Comparison of ENCODE assay signal across 11 mouse cellular contexts in genomic region chr9:44088877-44089608, GRCm38 (mm10). TPM values are rescaled to one million over a fixed set of nuclear protein-coding genes. Genes with fewer than 3 reads are reported as not detected.
DNase-seq lines count a peak whose midpoint lies in the region; ATAC-seq and TF ChIP-seq lines count a peak whose summit lies in the region.
"Had no signal": no experiment of that assay in that cellular context is flagged by ENCODE, and none has a peak within 500 bp of the region (broad histone marks: within the 10 kb centered on the region; RNA-seq: fewer than 3 reads in every experiment).

No protein-coding gene starts in this region.

- no peak overlapping the region for H3K9ac ChIP-seq in embryonic facial prominence, embryonic 15.5 days
- H3K9ac ChIP-seq in liver, embryonic 16.5 days (ENCODE audit: low read depth, low read length): no peak overlapping the region
- H3K9ac ChIP-seq: limb, embryonic 15.5 days had no signal

- H3K4me2 ChIP-seq in embryonic facial prominence, embryonic 15.5 days (replicated peaks): no peak overlapping the region
- H3K4me2 ChIP-seq in liver, embryonic 16.5 days (ENCODE audit: low read depth, low read length): peak overlapping the region; percentile 15; the same call in 1 of the 2 replicates

- 63% methylated on average over 12 of the region's 12 CpGs for WGBS in embryonic facial prominence, embryonic 15.5 days
- 59% methylated on average over 12 of the region's 12 CpGs for WGBS in embryonic facial prominence, embryonic 10.5 days
- WGBS in liver, embryonic 16.5 days (ENCODE audit: insufficient replicate concordance): 22% methylated on average over 12 of the region's 12 CpGs

- no peak for ATAC-seq in embryonic facial prominence, embryonic 15.5 days (ENCODE audit: insufficient number of reproducible peaks, low FRiP score, low TSS enrichment, low read depth)
- ATAC-seq in liver, embryonic 16.5 days (ENCODE audit: low read depth): no peak; the same call in 1 of the 2 replicates

- no peak for DNase-seq in embryonic facial prominence, embryonic 10.5 days (ENCODE audit: low spot score)
- no peak for DNase-seq in testis, postnatal 14 days (ENCODE audit: low spot score)
- peak; percentile 59 for DNase-seq in thymus, postnatal 4 days
- DNase-seq in adrenal gland, postnatal 14 days: no peak
- no peak for DNase-seq in kidney, adult 11 months
- DNase-seq: right cerebral cortex, postnatal 14 days had no signal

- H3K4me3 ChIP-seq in embryonic facial prominence, embryonic 15.5 days (replicated peaks): no peak overlapping the region
- no peak overlapping the region for H3K4me3 ChIP-seq in embryonic facial prominence, embryonic 10.5 days
- peak overlapping the region; percentile 30 for H3K4me3 ChIP-seq in testis, adult 2 months (ENCODE audit: control insufficient read depth, low read depth, low read length)
- no peak overlapping the region for H3K4me3 ChIP-seq in liver, embryonic 16.5 days (ENCODE audit: low read depth, low read length)
- H3K4me3 ChIP-seq: hindbrain, embryonic 10.5 days; limb, embryonic 15.5 days had no signal

- H3K4me1 ChIP-seq in embryonic facial prominence, embryonic 15.5 days: peaks cover 55% of the 10 kb centered on the region
- H3K4me1 ChIP-seq in embryonic facial prominence, embryonic 10.5 days: peaks cover 64% of the 10 kb centered on the region
- H3K4me1 ChIP-seq in testis, adult 2 months (ENCODE audit: control insufficient read depth, insufficient read depth, low read length): peaks cover 13% of the 10 kb centered on the region
- H3K4me1 ChIP-seq in liver, embryonic 16.5 days (ENCODE audit: control insufficient read depth, low read depth, low read length): peaks cover 17% of the 10 kb centered on the region

- 0 out of 2 replicates have a peak overlapping the region, but pooled peaks have one; percentile 28 for H3K27ac ChIP-seq in embryonic facial prominence, embryonic 15.5 days (replicated peaks)
- H3K27ac ChIP-seq in embryonic facial prominence, embryonic 10.5 days (replicated peaks): no peak overlapping the region
- H3K27ac ChIP-seq in testis, adult 2 months (ENCODE audit: control insufficient read depth, insufficient read depth, low read depth, low read length): no peak overlapping the region
- H3K27ac ChIP-seq in liver, embryonic 16.5 days (ENCODE audit: low read length): 0 out of 2 replicates have a peak overlapping the region, but pooled peaks have one; percentile 45
- H3K27ac ChIP-seq: hindbrain, embryonic 10.5 days had no signal

- H3K27me3 ChIP-seq in embryonic facial prominence, embryonic 15.5 days: peaks cover 7% of the 10 kb centered on the region; the same call in 1 of the 2 replicates
- peaks cover 50% of the 10 kb centered on the region for H3K27me3 ChIP-seq in embryonic facial prominence, embryonic 10.5 days (replicated peaks; ENCODE audit: low read depth, poor library complexity, severe bottlenecking)
- H3K27me3 ChIP-seq in testis, adult 2 months (ENCODE audit: control insufficient read depth, insufficient read depth, low read length): no peaks in the 10 kb centered on the region
- peaks cover 13% of the 10 kb centered on the region for H3K27me3 ChIP-seq in liver, embryonic 16.5 days (ENCODE audit: control insufficient read depth, insufficient read depth, low read depth, low read length)

- no peak for TF ChIP-seq POLR2A in testis, adult 2 months (IDR thresholded peaks at IDR 0.05; ENCODE audit: control insufficient read depth, low read depth, low read length)

- no peaks in the 10 kb centered on the region for H3K9me3 ChIP-seq in embryonic facial prominence, embryonic 15.5 days (replicated peaks)
- H3K9me3 ChIP-seq in embryonic facial prominence, embryonic 10.5 days: no peaks in the 10 kb centered on the region
- H3K9me3 ChIP-seq in liver, embryonic 16.5 days (replicated peaks; ENCODE audit: control insufficient read depth, low read length): no peaks in the 10 kb centered on the region
- H3K9me3 ChIP-seq: hindbrain, embryonic 10.5 days; limb, embryonic 15.5 days had no signal

- TF ChIP-seq CTCF in testis, adult 2 months (IDR thresholded peaks at IDR 0.05; ENCODE audit: control insufficient read depth, insufficient read depth, insufficient replicate concordance, low read depth, low read length): no peak

- peaks cover 22% of the 10 kb centered on the region for H3K36me3 ChIP-seq in embryonic facial prominence, embryonic 15.5 days
- peaks cover 34% of the 10 kb centered on the region for H3K36me3 ChIP-seq in embryonic facial prominence, embryonic 10.5 days (replicated peaks)
- peaks cover 2% of the 10 kb centered on the region for H3K36me3 ChIP-seq in testis, adult 2 months (ENCODE audit: control insufficient read depth, insufficient read depth, low read length)
- H3K36me3 ChIP-seq in liver, embryonic 16.5 days (ENCODE audit: control insufficient read depth, insufficient read depth): no peaks in the 10 kb centered on the region

RNA-seq across cellular contexts. Expression of gene Mfrp, which starts 12.5 kb away (rescaled TPM):
- 0.08 and 0.20 TPM in 2 replicates for polyA plus RNA-seq in embryonic facial prominence, embryonic 15.5 days (2015; fragmentation: Nextera tagmentation; extraction: Ambion mirVana)
- 0.09 and 0.12 TPM in 2 replicates for polyA plus RNA-seq in embryonic facial prominence, embryonic 10.5 days (2016; fragmentation: Nextera tagmentation; extraction: Ambion mirVana)
- polyA plus RNA-seq in testis, adult 2 months (2012; rRNA removed): 1.4 and 3.4 TPM in 2 replicates
- polyA plus RNA-seq in liver, embryonic 16.5 days (2015; fragmentation: Nextera tagmentation; extraction: Ambion mirVana): 0.04 TPM in 1 of 2 replicates, not detected in the other
- not detected in 2 replicates for total RNA-seq in adrenal gland, postnatal 14 days (2021)

RNA-seq across cellular contexts. Expression of gene C1qtnf5, which starts 18.0 kb away (rescaled TPM):
- 5.3 and 6.0 TPM in 2 replicates for polyA plus RNA-seq in embryonic facial prominence, embryonic 15.5 days (2015; fragmentation: Nextera tagmentation; extraction: Ambion mirVana)
- 0.27 and 0.75 TPM in 2 replicates for polyA plus RNA-seq in embryonic facial prominence, embryonic 10.5 days (2016; fragmentation: Nextera tagmentation; extraction: Ambion mirVana)
- polyA plus RNA-seq in testis, adult 2 months (2012; rRNA removed): 2.0 and 3.1 TPM in 2 replicates
- 0.29 and 0.52 TPM in 2 replicates for polyA plus RNA-seq in liver, embryonic 16.5 days (2015; fragmentation: Nextera tagmentation; extraction: Ambion mirVana)
- total RNA-seq in adrenal gland, postnatal 14 days (2021): 11.1 and 14.9 TPM in 2 replicates

RNA-seq across cellular contexts. Expression of gene Usp2, which starts 22.2 kb away (rescaled TPM):
- 28.2 and 29.5 TPM in 2 replicates for polyA plus RNA-seq in embryonic facial prominence, embryonic 15.5 days (2015; fragmentation: Nextera tagmentation; extraction: Ambion mirVana)
- polyA plus RNA-seq in embryonic facial prominence, embryonic 10.5 days (2016; fragmentation: Nextera tagmentation; extraction: Ambion mirVana): 10.7 and 12.0 TPM in 2 replicates
- 597 and 615 TPM in 2 replicates for polyA plus RNA-seq in testis, adult 2 months (2012; rRNA removed)
- polyA plus RNA-seq in liver, embryonic 16.5 days (2015; fragmentation: Nextera tagmentation; extraction: Ambion mirVana): 2.7 and 3.2 TPM in 2 replicates
- 49.5 and 54.9 TPM in 2 replicates for total RNA-seq in adrenal gland, postnatal 14 days (2021)

RNA-seq across cellular contexts. Expression of gene Gm49380, which starts 24.3 kb away (rescaled TPM):
- polyA plus RNA-seq in embryonic facial prominence, embryonic 15.5 days (2015; fragmentation: Nextera tagmentation; extraction: Ambion mirVana): 0.27 and 0.46 TPM in 2 replicates
- polyA plus RNA-seq in embryonic facial prominence, embryonic 10.5 days (2016; fragmentation: Nextera tagmentation; extraction: Ambion mirVana): 0.31 and 0.49 TPM in 2 replicates
- polyA plus RNA-seq in testis, adult 2 months (2012; rRNA removed): 1.2 and 1.6 TPM in 2 replicates
- polyA plus RNA-seq in liver, embryonic 16.5 days (2015; fragmentation: Nextera tagmentation; extraction: Ambion mirVana): 0.07 TPM in 1 of 2 replicates, not detected in the other
- 0.15 and 0.52 TPM in 2 replicates for total RNA-seq in adrenal gland, postnatal 14 days (2021)

RNA-seq across cellular contexts. Expression of gene Rnf26, which starts 24.3 kb away (rescaled TPM):
- polyA plus RNA-seq in embryonic facial prominence, embryonic 15.5 days (2015; fragmentation: Nextera tagmentation; extraction: Ambion mirVana): 68.0 and 69.8 TPM in 2 replicates
- 80.1 and 80.9 TPM in 2 replicates for polyA plus RNA-seq in embryonic facial prominence, embryonic 10.5 days (2016; fragmentation: Nextera tagmentation; extraction: Ambion mirVana)
- polyA plus RNA-seq in testis, adult 2 months (2012; rRNA removed): 37.5 and 38.3 TPM in 2 replicates
- polyA plus RNA-seq in liver, embryonic 16.5 days (2015; fragmentation: Nextera tagmentation; extraction: Ambion mirVana): 27.1 and 32.3 TPM in 2 replicates
- total RNA-seq in adrenal gland, postnatal 14 days (2021): 27.5 and 31.8 TPM in 2 replicates

Comparison
In these comparisons a context has a peak if more than half of its experiments do, and no peak if none do; other contexts are left out.
1. H3K27ac ChIP-seq: peak in embryonic facial prominence, embryonic 15.5 days (single experiment) and liver, embryonic 16.5 days (single experiment); none in embryonic facial prominence, embryonic 10.5 days (single experiment) and testis, adult 2 months (single experiment).
2. RNA of gene Usp2, which starts 22.2 kb away (polyA plus RNA-seq): 597 to 615 TPM in testis, adult 2 months; 28.2 to 29.5 TPM in embryonic facial prominence, embryonic 15.5 days, 10.7 to 12.0 TPM in embryonic facial prominence, embryonic 10.5 days and 2.7 to 3.2 TPM in liver, embryonic 16.5 days; every median in the first group is over 10 times any median in the second.